Mouse (Mus musculus) forebrain, embryonic 10.5 days (tissue): ENCODE data around the gene Pde9a. TPM values are rescaled to one million over a fixed set of nuclear protein-coding genes. Genes with fewer than 3 reads are reported as not detected.

Experiments used
- DNase-seq: peaks from one replicate; pipeline ENCODE4 v3.0.0-alpha.2; 2017; ENCODE audit warnings: low spot score; ENCODE audit errors: extremely low spot score
- H3K27ac ChIP-seq: fragments of 300-500 bp; sonication (generic); 2 replicates; pipeline ENCODE4 v1.5.1; 2016; ENCODE audit warnings: mild to moderate bottlenecking
- H3K27me3 ChIP-seq: fragments of 300-500 bp; sonication (generic); 2 replicates; pipeline ENCODE4 v1.6.1; 2016; ENCODE audit warnings: mild to moderate bottlenecking; ENCODE audit not compliant: poor library complexity, severe bottlenecking
- H3K36me3 ChIP-seq: fragments of 300-500 bp; sonication (generic); replicated peaks from 2 replicates; pipeline ENCODE4 v1.6.1; 2016; ENCODE audit warnings: mild to moderate bottlenecking, moderate library complexity
- H3K4me1 ChIP-seq: fragments of 300-500 bp; sonication (generic); 2 replicates; pipeline ENCODE4 v1.6.1; 2016
- H3K4me3 ChIP-seq: fragments of 300-500 bp; sonication (generic); 2 replicates; pipeline ENCODE4 v1.5.1; 2016; ENCODE audit warnings: mild to moderate bottlenecking, moderate library complexity
- H3K9me3 ChIP-seq: fragments of 300-500 bp; sonication (generic); 2 replicates; pipeline ENCODE4 v1.6.1; 2016; ENCODE audit warnings: mild to moderate bottlenecking, moderate library complexity
- WGBS: fragments of 180-500 bp; shearing (Covaris S2); methylation state at CpG from one replicate; pipeline ENCODE4 v1.1.7; 2016; 5-methylcytosine and 5-hydroxymethylcytosine counted together
- polyA plus RNA-seq: library from polyadenylated mRNA; unstranded; fragments of >200 nt; fragmentation: Nextera tagmentation; extraction: Ambion mirVana; gene quantifications from 2 replicates; pipeline ENCODE4 v1.2.1, GENCODE M21; 2016

The Pde9a gene
- polyA plus RNA-seq, 1 experiment from 2014 or later, result 16.8 TPM

- DNase-seq, result no peak
- Histone ChIP-seq H3K27me3 (no peaks in the 10 kb centered on the region), H3K4me1 (peaks cover 67% of the 10 kb centered on the region), H3K4me3 (no peak overlapping the region), H3K36me3 (peaks cover 2% of the 10 kb centered on the region), H3K9me3 (peaks cover 7% of the 10 kb centered on the region), H3K27ac (no peak overlapping the region)
- WGBS, result 86% methylated on average over 4 of the region's 4 CpGs
These were observed 38.3 kb downstream of the Pde9a start for GRCm38 (mm10) chr17:31424358-31424757.

- peaks cover 6% of the 10 kb centered on the region for H3K36me3 ChIP-seq
- no peaks in the 10 kb centered on the region for H3K27me3 ChIP-seq
- no peak overlapping the region for H3K27ac ChIP-seq
- H3K4me1 ChIP-seq, result peaks cover 67% of the 10 kb centered on the region
- WGBS, result 53% methylated on average over 8 of the region's 8 CpGs
- no peak for DNase-seq
- H3K9me3 ChIP-seq, result peaks cover 12% of the 10 kb centered on the region
- no peak overlapping the region for H3K4me3 ChIP-seq
These were observed 38.8 kb downstream of the Pde9a start for GRCm38 (mm10) chr17:31424798-31425197.

DNA sequence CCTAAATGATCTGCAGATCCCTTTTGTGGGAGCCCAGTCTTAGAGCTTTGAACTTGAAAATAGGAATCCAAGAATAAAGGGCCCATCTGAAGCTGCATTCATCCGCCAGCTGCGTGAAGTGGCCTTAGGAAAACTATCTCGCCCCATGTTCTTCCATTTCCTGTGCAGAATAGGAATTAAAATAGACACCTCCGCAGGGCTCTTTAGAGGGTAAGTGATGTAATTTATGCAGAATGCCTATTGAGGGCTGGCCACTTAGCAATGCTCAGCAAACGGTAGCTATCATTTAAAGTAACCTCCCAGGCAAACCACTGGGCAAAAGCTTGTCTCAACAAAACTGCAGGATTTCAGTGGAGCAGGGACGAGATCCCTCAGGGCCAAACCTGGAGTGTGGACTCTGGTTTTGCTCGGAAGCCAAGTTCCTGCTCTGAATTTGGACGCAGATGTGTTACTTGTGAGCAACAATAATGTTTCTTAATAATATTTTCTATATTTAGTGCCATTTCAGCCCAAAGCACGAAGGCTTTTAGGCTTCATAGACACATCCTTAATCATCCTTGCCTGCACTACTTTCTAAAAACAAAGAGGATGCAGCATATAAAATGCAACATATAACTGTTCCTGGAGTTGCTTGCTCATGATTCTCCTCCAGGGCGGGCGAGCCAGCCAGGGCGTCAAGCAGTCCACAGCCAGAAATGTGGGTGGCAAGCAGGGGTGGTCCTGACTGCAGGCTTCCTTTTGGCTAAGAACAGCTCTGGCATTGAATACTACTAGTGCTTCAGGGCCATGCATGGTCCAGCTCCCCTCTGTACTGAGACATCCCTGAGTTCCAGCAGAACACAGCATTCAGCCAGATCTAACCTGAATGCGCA is 40.1 kb downstream of the Pde9a start:
- no peak for DNase-seq
- Histone ChIP-seq H3K36me3 (peaks cover 15% of the 10 kb centered on the region), H3K4me1 (peaks cover 57% of the 10 kb centered on the region), H3K27ac (0 out of 2 replicates have a peak overlapping the region, but pooled peaks have one; percentile 44), H3K27me3 (no peaks in the 10 kb centered on the region), H3K9me3 (peaks cover 12% of the 10 kb centered on the region), H3K4me3 (no peak overlapping the region)
- 79% methylated on average over 13 of the region's 13 CpGs for WGBS

DNA sequence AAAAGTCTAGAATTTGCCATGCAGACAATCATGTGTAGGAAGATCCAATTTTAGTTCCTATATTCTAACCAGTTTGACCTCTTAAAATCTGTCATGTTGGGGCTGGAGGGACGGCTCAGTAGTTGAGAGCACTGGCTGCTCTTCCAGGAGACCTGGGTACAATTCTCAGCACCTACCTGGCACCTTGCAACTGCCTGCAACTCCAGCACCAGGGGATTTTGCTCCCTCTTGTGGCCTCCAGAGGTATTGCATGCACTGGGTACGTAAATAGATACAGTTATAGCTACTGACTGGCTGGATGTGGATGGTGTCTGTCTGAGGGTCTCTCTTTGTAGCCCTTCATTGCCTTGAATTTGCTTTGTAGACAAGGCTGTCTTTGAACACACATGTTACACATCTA is 43.4 kb downstream of the Pde9a start:
- H3K27ac ChIP-seq, result no peak overlapping the region
- H3K4me1 ChIP-seq, result peaks cover 56% of the 10 kb centered on the region
- no peak for DNase-seq
- H3K9me3 ChIP-seq, result peaks cover 12% of the 10 kb centered on the region
- 91% methylated on average over 2 of the region's 2 CpGs for WGBS
- no peak overlapping the region for H3K4me3 ChIP-seq
- peaks cover 15% of the 10 kb centered on the region for H3K36me3 ChIP-seq
- H3K27me3 ChIP-seq, result peaks cover 21% of the 10 kb centered on the region

DNA sequence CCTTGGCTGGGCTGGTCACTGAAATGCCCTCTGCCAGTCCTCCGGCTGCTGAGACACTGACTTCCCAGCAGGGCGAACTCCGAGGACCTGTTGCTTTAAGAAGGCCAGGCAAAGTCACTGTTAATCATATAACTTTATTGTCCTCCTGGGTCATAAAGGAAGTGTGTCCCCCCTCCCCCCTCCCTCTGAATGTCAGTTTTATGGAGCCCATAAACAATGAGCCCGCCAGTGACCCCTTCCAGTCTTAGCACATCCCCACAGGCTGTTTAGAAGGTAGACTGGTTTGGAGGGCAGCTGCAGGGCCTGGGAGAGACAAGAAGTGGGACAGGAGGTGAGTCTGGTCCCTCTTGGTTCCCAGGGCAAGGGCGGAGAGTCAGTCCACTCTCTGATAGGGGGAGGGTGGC is 46.9 kb downstream of the Pde9a start:
- H3K4me1 ChIP-seq, result peaks cover 45% of the 10 kb centered on the region
- no peak for DNase-seq
- H3K4me3 ChIP-seq, result no peak overlapping the region
- peaks cover 31% of the 10 kb centered on the region for H3K27me3 ChIP-seq
- peaks cover 12% of the 10 kb centered on the region for H3K9me3 ChIP-seq
- H3K36me3 ChIP-seq, result peaks cover 15% of the 10 kb centered on the region
- no peak overlapping the region for H3K27ac ChIP-seq
- 78% methylated on average over 5 of the region's 5 CpGs for WGBS

- WGBS, result 50% methylated on average over 13 of the region's 13 CpGs
- Histone ChIP-seq H3K27ac (no peak overlapping the region), H3K4me1 (peaks cover 41% of the 10 kb centered on the region), H3K36me3 (peaks cover 15% of the 10 kb centered on the region), H3K9me3 (peaks cover 12% of the 10 kb centered on the region), H3K27me3 (peaks cover 31% of the 10 kb centered on the region), H3K4me3 (no peak overlapping the region)
- no peak for DNase-seq
These were observed 47.5 kb downstream of the Pde9a start for GRCm38 (mm10) chr17:31433401-31433928.

DNA sequence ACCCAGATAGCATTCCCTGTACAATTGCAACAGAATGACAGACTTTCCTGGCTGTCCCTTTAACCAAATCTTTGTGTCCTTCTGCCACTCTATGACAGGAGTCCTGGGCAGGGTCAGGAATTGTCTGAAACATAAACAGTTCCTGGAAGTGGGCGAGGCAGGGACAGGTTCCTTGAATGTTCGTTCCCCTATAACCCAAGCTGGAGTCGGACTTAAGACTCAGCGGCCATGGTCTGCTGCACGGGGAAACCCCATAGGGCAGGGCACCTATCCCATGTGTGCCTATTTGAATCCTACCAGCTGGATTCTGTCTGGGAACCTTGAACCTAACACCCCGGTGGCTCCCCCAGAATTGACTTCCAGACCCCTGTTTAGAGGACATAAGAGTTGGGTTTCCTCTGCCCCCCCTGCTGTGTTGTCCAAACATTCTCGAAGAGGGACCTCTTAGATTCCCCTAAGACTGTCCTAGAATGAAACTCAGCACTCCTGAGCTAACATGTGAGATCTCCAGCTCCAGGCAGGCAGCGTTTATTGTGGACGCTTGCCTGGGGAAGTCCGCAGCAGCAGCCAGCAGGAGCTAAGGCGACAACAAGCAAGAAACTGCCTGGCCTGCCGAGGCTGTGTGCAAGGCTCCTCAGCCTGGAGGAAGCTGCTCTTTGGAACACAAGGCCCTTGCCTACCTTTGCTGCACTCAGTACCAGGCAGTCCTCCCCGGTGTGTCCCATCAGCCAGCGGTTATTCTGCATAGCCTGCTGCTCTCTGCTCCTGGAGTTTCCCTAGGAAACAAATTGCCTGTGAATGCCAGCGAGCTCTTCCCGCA is 48.2 kb downstream of the Pde9a start:
- H3K27me3 ChIP-seq, result peaks cover 31% of the 10 kb centered on the region
- no peak for DNase-seq
- H3K27ac ChIP-seq, result peak overlapping the region; percentile 65
- H3K36me3 ChIP-seq, result peaks cover 15% of the 10 kb centered on the region
- peaks cover 41% of the 10 kb centered on the region for H3K4me1 ChIP-seq
- WGBS, result 13% methylated on average over 16 of the region's 16 CpGs
- H3K9me3 ChIP-seq, result peaks cover 6% of the 10 kb centered on the region
- H3K4me3 ChIP-seq, result peak overlapping the region; percentile 23; the same call in 1 of the 2 replicates

GRCm38 (mm10) chr17:31434825-31435325 is 48.9 kb downstream of the Pde9a start:
- peaks cover 44% of the 10 kb centered on the region for H3K4me1 ChIP-seq
- no peak for DNase-seq
- H3K27ac ChIP-seq, result peak overlapping the region; percentile 65
- H3K4me3 ChIP-seq, result peak overlapping the region; percentile 23; the same call in 1 of the 2 replicates
- no peaks in the 10 kb centered on the region for H3K9me3 ChIP-seq
- H3K27me3 ChIP-seq, result peaks cover 31% of the 10 kb centered on the region
- peaks cover 8% of the 10 kb centered on the region for H3K36me3 ChIP-seq
- WGBS, result 3% methylated on average over 8 of the region's 8 CpGs

- peaks cover 48% of the 10 kb centered on the region for H3K4me1 ChIP-seq
- no peak overlapping the region for H3K4me3 ChIP-seq
- H3K9me3 ChIP-seq, result no peaks in the 10 kb centered on the region
- DNase-seq, result no peak
- peaks cover 31% of the 10 kb centered on the region for H3K27me3 ChIP-seq
- peak overlapping the region; percentile 68 for H3K27ac ChIP-seq
- 38% methylated on average over 13 of the region's 13 CpGs for WGBS
- no peaks in the 10 kb centered on the region; the same call in 1 of the 2 replicates for H3K36me3 ChIP-seq
These were observed 50.2 kb downstream of the Pde9a start for GRCm38 (mm10) chr17:31435934-31436813.

- H3K27ac ChIP-seq, result no peak overlapping the region
- no peaks in the 10 kb centered on the region; the same call in 1 of the 2 replicates for H3K36me3 ChIP-seq
- H3K4me1 ChIP-seq, result peaks cover 48% of the 10 kb centered on the region
- no peaks in the 10 kb centered on the region for H3K9me3 ChIP-seq
- no peak overlapping the region for H3K4me3 ChIP-seq
- peaks cover 31% of the 10 kb centered on the region for H3K27me3 ChIP-seq
- no peak for DNase-seq
- WGBS, result 99% methylated on average over 5 of the region's 5 CpGs
These were observed 50.9 kb downstream of the Pde9a start for GRCm38 (mm10) chr17:31436814-31437406.

DNA sequence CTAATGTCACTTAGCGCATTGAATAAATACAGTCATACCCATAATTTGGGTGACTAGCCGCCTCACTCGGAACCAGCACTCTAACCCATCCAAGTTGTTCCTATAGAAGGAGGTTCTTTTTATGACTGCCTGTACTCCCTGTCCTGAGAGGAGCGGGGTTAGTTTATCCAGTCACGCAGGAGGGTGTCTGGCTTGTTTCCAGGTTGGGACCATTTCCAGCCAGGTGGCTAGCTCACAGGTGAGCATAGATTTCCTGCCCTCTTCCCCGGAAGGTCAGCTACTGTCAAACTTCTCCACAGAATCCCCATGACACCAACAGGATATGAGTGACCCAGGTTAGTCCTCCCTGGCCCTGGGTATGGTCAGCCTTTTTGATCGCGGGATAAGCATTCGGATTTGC is 51.5 kb downstream of the Pde9a start:
- Histone ChIP-seq H3K9me3 (no peaks in the 10 kb centered on the region), H3K27me3 (peaks cover 29% of the 10 kb centered on the region), H3K4me1 (peaks cover 46% of the 10 kb centered on the region), H3K27ac (no peak overlapping the region), H3K36me3 (no peaks in the 10 kb centered on the region; the same call in 1 of the 2 replicates), H3K4me3 (no peak overlapping the region)
- DNase-seq, result no peak
- 95% methylated on average over 9 of the region's 9 CpGs for WGBS
